Mouse (Mus musculus) urinary bladder, postnatal 36 days (tissue): ENCODE results near the gene Rpl11.
"Not testable (repeated sequence)": the region's sequence is repeated elsewhere in the genome, so short reads cannot be mapped to it uniquely, and the experiment has no call there.

Experiments used
- DNase-seq, 2 experiments: peaks; one replicate each; pipeline ENCODE4 v3.0.0; 2022; ENCODE audit warnings: low spot score in 2 of 2, mixed read lengths in 1 of 2

Gene Rpl11

DNA sequence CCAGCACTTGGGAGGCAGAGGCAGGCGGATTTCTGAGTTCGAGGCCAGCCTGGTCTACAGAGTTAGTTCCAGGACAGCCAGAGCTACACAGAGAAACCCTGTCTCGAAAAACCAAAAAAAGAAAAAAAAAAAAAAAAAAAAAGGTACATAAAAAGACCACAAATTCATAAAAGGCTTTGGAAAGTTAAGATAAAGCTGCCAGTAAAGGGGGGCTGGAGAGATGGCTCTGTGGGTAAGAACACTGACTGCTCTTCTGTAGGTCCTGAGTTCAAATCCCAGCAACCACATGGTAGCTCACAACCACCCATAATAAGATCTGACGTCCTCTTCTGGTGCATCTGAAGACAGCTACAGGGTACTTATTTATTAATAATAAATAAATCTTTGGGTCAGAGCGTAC lies 73.0 kb downstream of the Rpl11 start:
- DNase-seq: not testable (repeated sequence)
